Mouse (Mus musculus) testis, adult 10 weeks (tissue): ENCODE data around the gene Vmn2r96. TPM values are rescaled to one million over a fixed set of nuclear protein-coding genes. Genes with fewer than 3 reads are reported as not detected.

Experiments
- polyA plus RNA-seq: library from polyadenylated mRNA; stranded (reverse); fragments of 350-450 nt; fragmentation: Illumina TruSeq; extraction: RNeasy Lipid Tissue Mini Kit (QIAGEN cat#74804); gene quantifications from one replicate; pipeline ENCODE4 v1.2.3, GENCODE M21; 2014; ENCODE audit warnings: low read depth, low replicate concordance

The Vmn2r96 gene
- not detected for polyA plus RNA-seq

DNA sequence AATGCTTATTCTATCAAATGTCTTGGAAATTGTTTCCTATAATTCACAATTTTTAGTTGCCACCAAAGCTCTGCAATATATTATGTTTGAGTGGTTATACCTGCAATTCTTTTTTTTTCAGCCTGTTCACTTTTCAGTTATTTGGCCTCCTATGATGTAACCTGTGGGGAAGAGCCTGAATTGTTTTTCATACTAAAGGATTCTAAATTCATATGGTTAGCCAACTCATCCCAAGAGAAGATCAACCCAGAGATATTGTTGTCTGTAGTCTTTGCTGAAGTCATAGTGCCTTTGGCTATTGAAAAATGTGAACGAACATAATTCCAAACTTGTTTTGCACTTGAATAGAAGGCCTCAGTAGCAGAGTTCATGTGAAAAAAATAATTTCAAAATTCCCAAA, at the start of gene Vmn2r96:
Gene Vmn2r96 (plus strand): TSS at position 301 of the 400 bp plus-strand sequence.

Other genes starting within 250 kb of the Vmn2r96 start
- gene Vmn2r95, start 149.1 kb upstream of the Vmn2r96 start, polyA plus RNA-seq, result not detected